Mouse (Mus musculus): ENCODE results near the gene Arrdc2.

- no peak for TF ChIP-seq CTCF (IDR thresholded peaks at IDR 0.05; ENCODE audit: borderline replicate concordance, insufficient read depth, low read length)
- TF ChIP-seq POLR2A (IDR thresholded peaks at IDR 0.05; ENCODE audit: low read depth, low read length), result no peak
These were observed 2.9 kb downstream of the Arrdc2 start for GRCm38 (mm10) chr8:70836666-70837065.
